Mouse (Mus musculus): ENCODE data around the gene Zfp958.

DNA sequence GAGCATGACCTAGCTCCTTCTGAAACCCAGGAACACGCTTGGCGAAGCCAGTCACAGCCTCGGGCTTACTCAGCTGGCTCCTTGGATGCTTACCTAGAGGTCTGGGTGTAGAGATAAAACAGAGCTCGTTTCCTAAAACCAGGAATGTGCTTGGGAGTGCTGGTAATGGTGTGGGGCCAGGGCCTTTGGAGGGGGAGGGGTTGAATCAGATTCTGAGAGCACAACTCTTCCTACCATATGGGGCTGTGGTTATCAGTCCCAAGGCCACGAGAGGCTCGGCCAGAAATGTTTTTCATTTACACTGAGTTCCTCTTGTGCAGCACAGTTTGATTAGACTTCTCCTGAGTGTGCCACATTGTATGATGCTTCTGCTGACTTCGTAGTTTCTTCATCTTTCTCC lies 63.6 kb downstream of the Zfp958 start:
- TF ChIP-seq CTCF (IDR thresholded peaks at IDR 0.05; ENCODE audit: borderline replicate concordance, insufficient read depth, low read depth, low read length) (no peak), POLR2A (IDR thresholded peaks at IDR 0.05; ENCODE audit: borderline replicate concordance, insufficient read depth, low read length) (no peak)
